Mouse (Mus musculus) cortical plate, adult 2 months (tissue): ENCODE data around the gene Maml3.

Source experiments
- CTCF ChIP-seq: fragments of 200-500 bp; IDR thresholded peaks from 2 replicates; pipeline ENCODE4 v1.5.1; 2011; ENCODE audit warnings: mild to moderate bottlenecking, control low read depth, low read length; ENCODE audit not compliant: insufficient read depth; ENCODE audit errors: extremely low read depth
- POLR2A ChIP-seq: fragments of 200-500 bp; IDR thresholded peaks from 2 replicates; pipeline ENCODE4 v1.6.1; 2011; ENCODE audit warnings: mild to moderate bottlenecking, low read length, control low read depth; ENCODE audit not compliant: insufficient read depth; ENCODE audit errors: extremely low read depth

DNA sequence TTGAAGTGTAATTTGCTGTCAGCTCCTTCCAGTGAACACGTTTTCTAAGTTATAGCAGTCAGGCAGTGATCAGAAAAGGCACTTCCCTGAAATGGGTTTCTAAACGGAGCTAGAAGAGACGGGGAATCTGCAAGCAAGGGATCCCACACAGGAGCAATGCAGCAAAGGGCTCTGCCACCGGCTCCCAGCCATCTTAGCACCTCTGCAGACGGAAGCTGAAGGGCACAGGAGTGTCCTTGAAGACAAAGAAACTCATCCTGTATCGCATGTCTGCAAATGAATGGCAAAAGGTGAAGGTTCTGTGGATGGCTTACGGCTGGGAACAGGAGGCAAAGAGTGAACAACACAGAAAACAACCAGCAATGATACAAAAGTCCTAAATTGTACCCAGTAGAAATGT lies 319.1 kb downstream of the Maml3 start:
- TF ChIP-seq CTCF (no peak), POLR2A (no peak)
